In genomic region chr16:32340451-32340850, GRCm38 (mm10) we compare ENCODE assay signal across 26 mouse cellular contexts. TPM values are rescaled to one million over a fixed set of nuclear protein-coding genes. Genes with fewer than 3 reads are reported as not detected.
DNase-seq lines count a peak whose midpoint lies in the region; ATAC-seq lines count a peak whose summit lies in the region.
"Had no signal": no experiment of that assay in that cellular context is flagged by ENCODE, and none has a peak within 500 bp of the region (broad histone marks: within the 10 kb centered on the region; RNA-seq: fewer than 3 reads in every experiment).

No protein-coding gene starts in this region.

- H3K4me1 ChIP-seq in heart, embryonic 13.5 days, result peaks cover 35% of the 10 kb centered on the region
- H3K4me1 ChIP-seq in embryonic facial prominence, embryonic 10.5 days, result peaks cover 6% of the 10 kb centered on the region

- H3K36me3 ChIP-seq in heart, embryonic 13.5 days, result 0 out of 2 replicates have a peak, but pooled peaks cover 2% of the 10 kb centered on the region
- no peaks in the 10 kb centered on the region; the same call in none of the 2 replicates for H3K36me3 ChIP-seq in embryonic facial prominence, embryonic 10.5 days (replicated peaks)
- H3K36me3 ChIP-seq: embryonic facial prominence, embryonic 15.5 days; hindbrain, embryonic 13.5 days had no signal

- H3K27ac ChIP-seq in heart, embryonic 13.5 days (replicated peaks), result peak overlapping the region; percentile 8; the same call in 1 of the 2 replicates
- no peak overlapping the region for H3K27ac ChIP-seq in embryonic facial prominence, embryonic 10.5 days (replicated peaks)
- H3K27ac ChIP-seq: embryonic facial prominence, embryonic 15.5 days; hindbrain, embryonic 13.5 days; hindbrain, postnatal 0 days had no signal

- H3K9ac ChIP-seq in heart, embryonic 13.5 days, result no peak overlapping the region
- H3K9ac ChIP-seq: embryonic facial prominence, embryonic 15.5 days; hindbrain, embryonic 13.5 days had no signal

- no peak for ATAC-seq in heart, embryonic 13.5 days (ENCODE audit: extremely low read depth, insufficient number of reproducible peaks, low FRiP score, low TSS enrichment)
- ATAC-seq in common myeloid progenitor, adult 5-6 weeks (replicated peaks; ENCODE audit: low read depth, poor library complexity, severe bottlenecking), result peak; percentile 36; the same call in 1 of the 2 replicates
- ATAC-seq in megakaryocyte progenitor cell, adult 5-6 weeks (replicated peaks; ENCODE audit: poor library complexity), result 0 out of 2 replicates have a peak, but pooled peaks have one; percentile 17
- ATAC-seq: forebrain, embryonic 16.5 days; hindbrain, postnatal 0 days; intestine, embryonic 16.5 days had no signal

- intact Hi-C loops in heart, postnatal 10 days (cut with DNase I), result no loop called here

- 54% methylated on average over 1 of the region's 1 CpGs for WGBS in heart, embryonic 13.5 days
- 85% methylated on average over 1 of the region's 1 CpGs for WGBS in embryonic facial prominence, embryonic 10.5 days

- H3K4me2 ChIP-seq in heart, embryonic 13.5 days, result no peak overlapping the region
- H3K4me2 ChIP-seq: embryonic facial prominence, embryonic 15.5 days; heart, embryonic 11.5 days; hindbrain, embryonic 13.5 days had no signal

- H3K9me3 ChIP-seq in heart, embryonic 13.5 days, result no peaks in the 10 kb centered on the region
- no peaks in the 10 kb centered on the region for H3K9me3 ChIP-seq in embryonic facial prominence, embryonic 10.5 days
- H3K9me3 ChIP-seq: embryonic facial prominence, embryonic 15.5 days; hindbrain, embryonic 13.5 days had no signal

- DNase-seq in heart, postnatal 10 days, result no peak
- peak; percentile 12 for DNase-seq in CD4-positive, CD25-positive, alpha-beta regulatory T cell, adult 2 months (ENCODE audit: low read depth, low spot score)
- DNase-seq in embryonic facial prominence, embryonic 10.5 days (ENCODE audit: low spot score), result no peak
- DNase-seq in ovary, postnatal 36 days (ENCODE audit: low spot score), result no peak
- DNase-seq: adrenal gland, adult 2 months; adrenal gland, postnatal 25 days; cerebellum, adult 18-20 months; cerebellum, adult 9-11 months; cerebellum, postnatal 36 days; gastrocnemius, postnatal 25 days; heart, adult 11 months; heart, postnatal 14 days; kidney, adult 2 months had no signal

- no peak overlapping the region for H3K4me3 ChIP-seq in heart, embryonic 13.5 days
- H3K4me3 ChIP-seq in embryonic facial prominence, embryonic 10.5 days, result no peak overlapping the region
- H3K4me3 ChIP-seq: embryonic facial prominence, embryonic 15.5 days; erythroblast, embryonic 14.5 days; hindbrain, embryonic 13.5 days had no signal

- H3K27me3 ChIP-seq in heart, embryonic 13.5 days (replicated peaks), result no peaks in the 10 kb centered on the region
- no peaks in the 10 kb centered on the region for H3K27me3 ChIP-seq in embryonic facial prominence, embryonic 10.5 days (replicated peaks; ENCODE audit: low read depth, poor library complexity, severe bottlenecking)
- H3K27me3 ChIP-seq: embryonic facial prominence, embryonic 15.5 days; hindbrain, embryonic 13.5 days had no signal

RNA-seq across cellular contexts. Expression of gene Ubxn7, which starts 8.4 kb away (rescaled TPM):
- 16.1 and 20.3 TPM in 2 replicates for polyA plus RNA-seq in heart, embryonic 13.5 days (2015; fragmentation: Nextera tagmentation; extraction: Ambion mirVana)
- 10 to 100 TPM; 34.0 to 35.4 TPM for total RNA-seq in heart, postnatal 10 days (2021)
- total RNA-seq in common myeloid progenitor, adult 5-6 weeks (2017), result 33.5 and 47.5 TPM in 2 replicates
- 24.5 and 35.5 TPM in 2 replicates for total RNA-seq in megakaryocyte progenitor cell, adult 5-6 weeks (2015)
- 23.3 and 30.8 TPM in 2 replicates for total RNA-seq in megakaryocyte progenitor cell, adult 5-6 weeks (2017)
- 27.0 and 32.2 TPM in 2 replicates for polyA plus RNA-seq in embryonic facial prominence, embryonic 10.5 days (2016; fragmentation: Nextera tagmentation; extraction: Ambion mirVana)

RNA-seq across cellular contexts. Expression of gene Tm4sf19, which starts 59.9 kb away (rescaled TPM):
- polyA plus RNA-seq in heart, embryonic 13.5 days (2015; fragmentation: Nextera tagmentation; extraction: Ambion mirVana), result 0.12 TPM in 1 of 2 replicates, not detected in the other
- not detected for total RNA-seq in heart, postnatal 10 days (2021)
- not detected in 2 replicates for total RNA-seq in common myeloid progenitor, adult 5-6 weeks (2017)
- total RNA-seq in megakaryocyte progenitor cell, adult 5-6 weeks (2015), result not detected in 2 replicates
- not detected in 2 replicates for total RNA-seq in megakaryocyte progenitor cell, adult 5-6 weeks (2017)
- not detected in 2 replicates for polyA plus RNA-seq in embryonic facial prominence, embryonic 10.5 days (2016; fragmentation: Nextera tagmentation; extraction: Ambion mirVana)
- total RNA-seq: adrenal gland, postnatal 25 days; gastrocnemius, postnatal 25 days; heart, postnatal 14 days; hematopoietic stem cell, adult 5-6 weeks; hindbrain, postnatal 0 days had no signal
- polyA plus RNA-seq: erythroblast, embryonic 14.5 days; forebrain, embryonic 11.5 days; forebrain, embryonic 16.5 days; frontal cortex, adult 2 months; heart, embryonic 11.5 days; hindbrain, embryonic 13.5 days; hindbrain, postnatal 0 days; intestine, embryonic 16.5 days had no signal
